Mouse (Mus musculus): ENCODE measurements around the gene Tnfrsf14.

GRCm38 (mm10) chr4:154960021-154960689 lies 31.8 kb upstream of the Tnfrsf14 start:
- TF ChIP-seq POLR2A (IDR thresholded peaks at IDR 0.05; ENCODE audit: low read depth, low read length): no peak
- TF ChIP-seq CTCF (IDR thresholded peaks at IDR 0.05; ENCODE audit: extremely low read depth, insufficient read depth, insufficient read length, insufficient replicate concordance): no peak

All from spleen, adult 2 months (tissue).